Mouse (Mus musculus) heart, embryonic 10.5 days (tissue): ENCODE measurements around the gene Rbx1. TPM values are rescaled to one million over a fixed set of nuclear protein-coding genes. Genes with fewer than 3 reads are reported as not detected.
"Not testable (repeated sequence)": the region's sequence is repeated elsewhere in the genome, so short reads cannot be mapped to it uniquely, and the experiment has no call there.

Experiments
- DNase-seq: peaks from one replicate; pipeline ENCODE4 v3.0.0-alpha.2; 2017; ENCODE audit warnings: low spot score
- H3K27ac ChIP-seq: fragments of 300-500 bp; sonication (generic); 2 replicates; pipeline ENCODE4 v1.5.1; 2016; ENCODE audit warnings: mild to moderate bottlenecking
- H3K27me3 ChIP-seq: fragments of 300-500 bp; sonication (generic); 2 replicates; pipeline ENCODE4 v1.6.1; 2016; ENCODE audit warnings: mild to moderate bottlenecking; ENCODE audit not compliant: poor library complexity, insufficient read depth, severe bottlenecking
- H3K36me3 ChIP-seq: fragments of 300-500 bp; sonication (generic); 2 replicates; pipeline ENCODE4 v1.6.1; 2016; ENCODE audit warnings: mild to moderate bottlenecking, moderate library complexity
- H3K4me1 ChIP-seq: fragments of 300-500 bp; sonication (generic); 2 replicates; pipeline ENCODE4 v1.6.1; 2016; ENCODE audit warnings: mild to moderate bottlenecking
- H3K4me3 ChIP-seq: fragments of 300-500 bp; sonication (generic); 2 replicates; pipeline ENCODE4 v1.5.1; 2016; ENCODE audit warnings: mild to moderate bottlenecking, moderate library complexity
- H3K9me3 ChIP-seq: fragments of 300-500 bp; sonication (generic); 2 replicates; pipeline ENCODE4 v1.6.1; 2016; ENCODE audit warnings: mild to moderate bottlenecking, moderate library complexity
- WGBS: fragments of 180-500 bp; shearing (Covaris S2); methylation state at CpG from one replicate; pipeline ENCODE4 v1.1.7; 2016; 5-methylcytosine and 5-hydroxymethylcytosine counted together
- polyA plus RNA-seq: library from polyadenylated mRNA; unstranded; fragments of >200 nt; fragmentation: Nextera tagmentation; extraction: Ambion mirVana; gene quantifications from 2 replicates; pipeline ENCODE4 v1.2.1, GENCODE M21; 2016

The Rbx1 gene
- polyA plus RNA-seq: 461 and 481 TPM in 2 replicates

GRCm38 (mm10) chr15:81465901-81466737, at the start of gene Rbx1:
TSS of gene Rbx1 (plus strand) at chr15:81466296.
- peaks cover 14% of the 10 kb centered on the region for H3K4me1 ChIP-seq
- peaks cover 4% of the 10 kb centered on the region; the same call in 1 of the 2 replicates for H3K9me3 ChIP-seq
- peak; percentile 99 for DNase-seq
- H3K4me3 ChIP-seq: peak within 1 kb of the TSS; percentile 79
- no peaks in the 10 kb centered on the region for H3K27me3 ChIP-seq
- WGBS: under 1% methylated on average over 60 of the region's 62 CpGs
- H3K36me3 ChIP-seq: peaks cover 32% of the 10 kb centered on the region
- peak within 1 kb of the TSS; percentile 92 for H3K27ac ChIP-seq

DNA sequence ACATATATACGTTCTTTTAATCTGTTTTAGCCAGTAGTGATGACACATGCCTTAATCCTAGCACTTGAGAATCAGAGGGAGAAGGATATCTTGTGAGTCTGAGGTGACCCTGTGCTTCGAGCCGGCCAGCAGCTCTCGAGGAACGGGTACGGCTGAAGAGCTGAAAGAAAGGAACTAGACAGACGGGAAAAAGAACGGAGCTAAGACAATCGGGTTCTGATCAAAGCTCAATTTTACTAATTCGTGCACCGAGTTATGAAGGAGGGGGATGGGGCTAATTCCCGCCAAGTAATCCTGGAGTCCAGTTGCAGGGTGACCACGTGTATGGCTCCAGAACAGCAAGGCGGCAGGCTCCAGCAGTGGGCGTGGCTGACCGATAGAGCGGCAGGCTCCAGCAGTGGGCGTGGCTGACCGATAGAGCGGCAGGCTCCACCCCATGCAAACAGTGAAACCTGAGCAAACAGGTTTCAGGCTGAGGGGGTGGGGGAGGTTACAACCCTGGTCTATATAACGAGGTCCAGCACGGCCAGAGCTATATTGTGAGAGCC, 49.3 kb upstream of the Rbx1 start:
- Histone ChIP-seq H3K4me3 (peak overlapping the region; percentile 40), H3K27ac (peak overlapping the region; percentile 54)
- WGBS: 7% methylated on average over 22 of the region's 22 CpGs

DNA sequence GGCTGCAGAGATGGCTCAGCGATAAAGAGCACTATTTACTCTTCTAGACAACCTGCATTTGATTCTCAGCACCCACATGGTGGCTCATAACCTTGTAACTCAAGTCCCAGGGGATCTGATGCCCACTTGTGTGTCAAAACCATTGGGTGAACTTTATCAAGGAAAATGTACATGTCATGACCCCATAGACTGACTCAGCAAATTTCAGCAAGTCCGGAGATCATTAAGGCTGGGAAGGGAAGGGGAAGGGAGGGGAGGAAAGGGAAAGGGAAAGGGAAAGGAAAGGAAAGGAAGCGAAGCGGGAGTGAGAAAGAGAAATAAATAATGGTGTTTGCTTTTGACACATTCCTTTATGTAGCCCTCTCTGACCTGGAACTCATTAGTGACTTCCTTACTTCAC, 48.0 kb upstream of the Rbx1 start:
- Histone ChIP-seq H3K36me3 (peaks cover under 1% of the 10 kb centered on the region; the same call in 1 of the 2 replicates), H3K4me1 (peaks cover 9% of the 10 kb centered on the region), H3K9me3 (no peaks in the 10 kb centered on the region), H3K4me3 (no peak overlapping the region), H3K27ac (no peak overlapping the region), H3K27me3 (no peaks in the 10 kb centered on the region)
- no peak for DNase-seq
- 91% methylated on average over 4 of the region's 4 CpGs for WGBS

More for the DNA sequence above, 49.3 kb upstream of the Rbx1 start:
- H3K36me3 ChIP-seq, H3K27me3 ChIP-seq, H3K4me1 ChIP-seq, H3K9me3 ChIP-seq: not testable (repeated sequence)
- peak; percentile 90 for DNase-seq

GRCm38 (mm10) chr15:81421454-81421853, 44.6 kb upstream of the Rbx1 start:
- Histone ChIP-seq H3K27ac (no peak overlapping the region), H3K4me1 (peaks cover 6% of the 10 kb centered on the region), H3K27me3 (no peaks in the 10 kb centered on the region), H3K9me3 (no peaks in the 10 kb centered on the region), H3K4me3 (no peak overlapping the region), H3K36me3 (peaks cover 3% of the 10 kb centered on the region; the same call in 1 of the 2 replicates)
- no peak for DNase-seq
- 89% methylated on average over 1 of the region's 1 CpGs for WGBS

- Histone ChIP-seq H3K9me3 (no peaks in the 10 kb centered on the region), H3K4me3 (no peak overlapping the region), H3K27me3 (no peaks in the 10 kb centered on the region), H3K27ac (no peak overlapping the region), H3K36me3 (peaks cover 4% of the 10 kb centered on the region), H3K4me1 (no peaks in the 10 kb centered on the region)
- DNase-seq: no peak
- 84% methylated on average over 7 of the region's 7 CpGs for WGBS
Measured at GRCm38 (mm10) chr15:81422156-81422681, 43.9 kb upstream of the Rbx1 start.

DNA sequence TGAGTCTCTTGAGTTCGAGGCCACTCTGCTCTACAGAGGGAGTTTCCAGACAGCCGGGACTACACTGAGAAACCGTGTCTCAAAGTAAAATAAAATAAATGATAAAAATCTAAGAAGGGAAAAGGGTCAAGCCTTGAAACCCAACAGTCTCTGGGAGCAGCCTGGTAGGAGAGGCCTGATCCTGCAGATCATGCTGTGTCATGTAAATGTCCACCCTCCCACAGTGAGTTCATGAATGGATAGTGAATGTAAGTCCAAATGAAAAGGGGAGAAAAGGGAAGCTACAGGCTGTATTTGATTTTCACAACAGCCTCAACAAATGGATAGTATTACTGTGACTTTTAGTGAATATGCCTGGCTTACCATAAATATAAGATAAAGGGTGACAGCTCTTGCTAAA, 40.8 kb upstream of the Rbx1 start:
- H3K4me3 ChIP-seq: no peak overlapping the region
- WGBS: 83% methylated on average over 3 of the region's 3 CpGs
- no peaks in the 10 kb centered on the region for H3K9me3 ChIP-seq
- no peak for DNase-seq
- peaks cover 21% of the 10 kb centered on the region for H3K36me3 ChIP-seq
- H3K27ac ChIP-seq: no peak overlapping the region
- no peaks in the 10 kb centered on the region for H3K27me3 ChIP-seq
- H3K4me1 ChIP-seq: no peaks in the 10 kb centered on the region

DNA sequence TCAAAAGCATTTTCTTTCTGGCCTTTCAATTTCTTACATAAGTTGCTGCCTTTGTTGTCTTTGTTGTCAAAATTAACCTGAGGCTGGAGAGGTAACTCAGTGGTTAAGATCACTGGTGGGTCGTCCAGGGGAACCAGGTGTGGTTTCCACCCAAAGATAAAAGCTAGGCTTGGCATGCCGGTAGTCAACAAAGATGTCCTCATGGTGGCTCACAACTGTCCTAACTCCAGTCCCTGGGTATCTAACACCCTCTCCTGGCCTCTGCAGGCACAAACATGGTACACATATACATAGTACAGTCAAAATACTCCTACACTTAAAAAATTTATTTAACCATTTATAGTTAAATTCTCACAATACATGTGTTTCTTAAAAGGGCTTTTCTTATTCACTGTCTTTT, 38.1 kb upstream of the Rbx1 start:
- peaks cover 44% of the 10 kb centered on the region for H3K36me3 ChIP-seq
- no peaks in the 10 kb centered on the region for H3K4me1 ChIP-seq
- 90% methylated on average over 2 of the region's 2 CpGs for WGBS
- no peaks in the 10 kb centered on the region for H3K27me3 ChIP-seq
- DNase-seq: no peak
- no peaks in the 10 kb centered on the region for H3K9me3 ChIP-seq
- no peak overlapping the region for H3K4me3 ChIP-seq
- H3K27ac ChIP-seq: no peak overlapping the region

- Histone ChIP-seq H3K9me3 (no peaks in the 10 kb centered on the region), H3K27me3 (no peaks in the 10 kb centered on the region), H3K27ac (no peak overlapping the region), H3K4me1 (no peaks in the 10 kb centered on the region), H3K4me3 (no peak overlapping the region), H3K36me3 (peaks cover 43% of the 10 kb centered on the region)
- DNase-seq: no peak
- WGBS: 71% methylated on average over 1 of the region's 1 CpGs
Measured at GRCm38 (mm10) chr15:81431195-81431594, 34.9 kb upstream of the Rbx1 start.

DNA sequence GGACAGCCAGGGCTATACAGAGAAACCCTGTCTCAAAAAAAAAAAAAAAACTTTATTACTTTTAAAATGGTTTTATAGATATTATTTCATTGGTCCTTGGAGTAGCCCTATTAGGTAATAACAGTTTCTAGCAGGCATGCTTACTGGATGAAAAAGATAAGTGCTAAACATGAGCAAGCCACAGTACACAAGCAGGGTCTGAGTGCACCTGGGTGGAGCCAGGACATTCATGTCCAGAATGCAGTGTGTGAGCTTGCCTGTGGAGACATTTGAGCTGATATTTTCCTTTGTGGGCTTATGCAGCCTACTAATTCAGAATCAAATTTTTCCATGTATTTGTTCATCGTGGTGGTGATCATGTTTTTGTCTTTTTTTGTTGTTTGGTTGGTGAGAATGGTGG, 27.8 kb upstream of the Rbx1 start:
- Histone ChIP-seq H3K4me3 (no peak overlapping the region), H3K9me3 (no peaks in the 10 kb centered on the region), H3K27me3 (no peaks in the 10 kb centered on the region), H3K27ac (no peak overlapping the region), H3K4me1 (no peaks in the 10 kb centered on the region), H3K36me3 (peaks cover 32% of the 10 kb centered on the region)
- WGBS: 92% methylated on average over 1 of the region's 1 CpGs
- DNase-seq: no peak

DNA sequence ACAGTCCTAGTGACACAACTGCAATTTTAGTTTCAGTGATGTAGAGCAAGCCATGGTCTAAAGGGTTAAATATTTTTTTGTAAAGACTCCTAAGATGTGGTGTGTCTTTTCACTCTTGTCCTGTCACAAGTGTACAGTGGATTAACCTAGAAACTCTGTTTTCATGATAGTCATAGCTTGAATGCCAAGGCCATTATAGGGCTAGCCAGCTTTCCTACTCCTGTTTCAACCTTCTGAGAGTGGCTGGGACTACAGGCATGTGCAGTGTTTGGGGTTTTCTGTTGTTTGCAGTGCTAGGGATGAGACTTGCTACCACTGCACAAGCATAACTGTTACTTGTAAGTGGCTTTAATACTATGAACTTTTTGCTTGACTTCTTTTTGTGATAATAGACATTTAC, 26.9 kb upstream of the Rbx1 start:
- Histone ChIP-seq H3K27me3 (no peaks in the 10 kb centered on the region), H3K27ac (no peak overlapping the region), H3K9me3 (no peaks in the 10 kb centered on the region), H3K4me1 (no peaks in the 10 kb centered on the region), H3K36me3 (peaks cover 37% of the 10 kb centered on the region), H3K4me3 (no peak overlapping the region)
- DNase-seq: no peak

GRCm38 (mm10) chr15:81448463-81448862, 17.6 kb upstream of the Rbx1 start:
- H3K36me3 ChIP-seq: peaks cover 46% of the 10 kb centered on the region
- no peak for DNase-seq

DNA sequence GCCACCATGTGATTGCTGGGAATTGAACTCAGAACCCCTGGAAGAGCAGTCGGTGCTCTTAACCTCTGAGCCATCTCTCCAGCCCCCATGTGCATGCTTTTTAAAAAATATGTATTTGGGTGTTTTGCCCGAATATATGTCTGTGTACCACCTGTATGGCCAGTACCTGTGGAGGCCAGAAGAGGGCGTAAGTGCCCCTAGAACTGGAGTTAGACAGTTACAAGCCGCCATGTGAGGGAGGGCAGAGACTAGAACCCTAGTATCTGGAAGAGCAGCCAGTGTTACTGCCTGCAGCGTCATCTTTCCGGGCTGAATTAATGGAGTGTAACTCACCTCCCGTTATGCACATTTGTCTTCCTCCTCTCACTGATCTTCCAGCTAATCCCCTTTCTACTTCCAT, 4.6 kb upstream of the Rbx1 start:
- Histone ChIP-seq H3K4me3 (no peak overlapping the region), H3K9me3 (peaks cover 4% of the 10 kb centered on the region; the same call in 1 of the 2 replicates), H3K4me1 (peaks cover 8% of the 10 kb centered on the region; the same call in 1 of the 2 replicates), H3K27ac (no peak overlapping the region), H3K27me3 (no peaks in the 10 kb centered on the region), H3K36me3 (peaks cover 19% of the 10 kb centered on the region)
- WGBS: 78% methylated on average over 7 of the region's 7 CpGs
- DNase-seq: no peak

More at GRCm38 (mm10) chr15:81448463-81448862, 17.6 kb upstream of the Rbx1 start:
- no peaks in the 10 kb centered on the region for H3K27me3 ChIP-seq
- 0 out of 2 replicates have a peak, but pooled peaks cover 4% of the 10 kb centered on the region for H3K4me1 ChIP-seq
- no peak overlapping the region for H3K27ac ChIP-seq
- no peaks in the 10 kb centered on the region for H3K9me3 ChIP-seq
- 48% methylated on average over 3 of the region's 3 CpGs for WGBS
- no peak overlapping the region for H3K4me3 ChIP-seq

DNA sequence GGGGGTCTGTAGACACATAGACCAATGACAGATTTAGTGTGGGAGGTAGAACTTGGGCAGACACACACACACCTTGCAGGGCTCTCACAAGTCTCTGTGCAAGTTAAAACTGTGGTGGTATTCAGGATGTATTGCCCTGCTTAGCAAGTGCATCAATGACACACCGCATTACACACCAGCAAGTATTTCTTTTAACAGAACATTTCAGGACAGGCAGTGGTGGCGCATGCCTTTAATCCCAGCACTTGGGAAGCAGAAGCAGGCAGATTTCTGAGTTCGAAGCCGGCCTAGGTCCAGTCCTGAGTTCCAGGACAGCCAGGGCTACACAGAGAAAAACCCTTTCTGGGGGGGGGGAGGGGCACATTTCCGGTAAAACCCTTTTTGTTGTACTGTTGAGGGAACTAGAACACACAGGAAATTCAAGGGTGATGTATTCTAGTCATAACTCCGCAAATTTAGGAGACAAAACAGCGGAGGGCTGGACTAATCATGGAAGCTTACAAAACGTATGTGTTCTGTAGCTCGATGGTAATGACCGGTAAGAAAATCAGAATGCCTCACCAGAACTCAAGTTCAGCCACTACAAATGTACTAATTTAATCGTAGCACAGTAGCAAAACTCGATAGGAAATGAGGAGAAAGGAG, 958 bp upstream of the Rbx1 start:
- peaks cover 14% of the 10 kb centered on the region for H3K4me1 ChIP-seq
- peaks cover 4% of the 10 kb centered on the region; the same call in 1 of the 2 replicates for H3K9me3 ChIP-seq
- peaks cover 27% of the 10 kb centered on the region for H3K36me3 ChIP-seq
- H3K27me3 ChIP-seq: no peaks in the 10 kb centered on the region
- DNase-seq: no peak
- WGBS: 76% methylated on average over 12 of the region's 12 CpGs
- H3K27ac ChIP-seq: peak overlapping the region; percentile 92
- H3K4me3 ChIP-seq: peak overlapping the region; percentile 79
